Mouse (Mus musculus): Measurements from ENCODE around the gene Ctrl. TPM values are rescaled to one million over a fixed set of nuclear protein-coding genes. Genes with fewer than 3 reads are reported as not detected.
A peak's percentile ranks its signal among the peaks of the same experiment; 100 is the strongest.
"Not testable (repeated sequence)": the region's sequence is repeated elsewhere in the genome, so short reads cannot be mapped to it uniquely, and the experiment has no call there.

Gene Ctrl
- total RNA-seq (2021), result 1 to 10 TPM in 1 of 2 experiments, under 1 TPM in 1; 0.90 to 1.5 TPM

DNA sequence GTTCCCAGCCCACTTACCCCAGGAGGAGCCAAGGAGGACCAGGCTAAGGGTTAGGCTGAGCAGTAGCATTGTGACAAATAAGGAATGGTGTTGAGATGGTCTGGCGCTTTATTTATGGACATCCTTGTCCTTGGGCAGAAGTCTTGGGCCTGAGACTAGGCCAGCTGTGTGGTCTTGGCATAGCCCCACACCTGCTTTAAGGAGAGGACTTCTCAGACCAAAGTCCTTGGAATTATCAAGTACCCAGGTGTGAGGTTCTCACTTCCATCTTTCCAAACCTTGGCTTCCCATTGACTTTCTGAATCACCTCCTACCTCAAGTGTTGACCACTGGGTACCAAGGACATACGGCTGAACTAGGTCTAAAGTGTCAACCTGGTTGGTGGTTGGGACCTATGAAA is at the start of gene Ctrl:
Gene Ctrl (minus strand): TSS at position 101 of the 400 bp plus-strand sequence.
- intact Hi-C loops (cut with DNase I), result loop anchor here (5.0 to 10.0 kb wide), 3 partner anchors 41 to 221 kb away; partner anchors contain the start of genes Cenpt, Nrn1l and Thap11

DNA sequence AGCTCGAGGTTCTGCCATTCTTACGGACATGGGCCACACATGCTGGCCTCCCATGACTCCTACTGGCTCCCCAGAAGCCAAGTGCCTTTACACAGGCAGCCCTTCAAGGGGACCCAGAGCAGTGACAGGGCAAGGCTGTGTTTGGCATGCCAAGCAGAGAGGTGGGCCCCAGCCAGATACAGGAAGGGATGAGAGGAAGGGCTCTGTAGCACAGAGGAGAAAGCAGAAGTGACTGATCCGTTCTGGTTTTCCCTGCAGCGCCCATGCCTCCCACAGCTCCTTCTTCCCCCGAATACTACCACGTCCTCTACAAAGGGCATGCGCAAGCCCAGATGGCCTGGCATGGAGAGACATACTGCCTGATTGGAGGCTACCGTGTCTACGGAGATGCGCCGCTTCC is 49.7 kb upstream of the Ctrl start:
- intact Hi-C loops (cut with DNase I); DNase-seq (ENCODE audit: extremely low spot score in 1 of 2, low spot score in 2 of 2): not testable (repeated sequence)

More for the DNA sequence above, at the start of gene Ctrl:
- no peak for DNase-seq (ENCODE audit: extremely low spot score in 1 of 2, low spot score in 2 of 2)

- intact Hi-C loops (cut with DNase I), result no loop called here
- no peak for DNase-seq (ENCODE audit: extremely low spot score in 1 of 2, low spot score in 2 of 2)
Observed at GRCm38 (mm10) chr8:105981146-105981545, 47.5 kb upstream of the Ctrl start.

DNA sequence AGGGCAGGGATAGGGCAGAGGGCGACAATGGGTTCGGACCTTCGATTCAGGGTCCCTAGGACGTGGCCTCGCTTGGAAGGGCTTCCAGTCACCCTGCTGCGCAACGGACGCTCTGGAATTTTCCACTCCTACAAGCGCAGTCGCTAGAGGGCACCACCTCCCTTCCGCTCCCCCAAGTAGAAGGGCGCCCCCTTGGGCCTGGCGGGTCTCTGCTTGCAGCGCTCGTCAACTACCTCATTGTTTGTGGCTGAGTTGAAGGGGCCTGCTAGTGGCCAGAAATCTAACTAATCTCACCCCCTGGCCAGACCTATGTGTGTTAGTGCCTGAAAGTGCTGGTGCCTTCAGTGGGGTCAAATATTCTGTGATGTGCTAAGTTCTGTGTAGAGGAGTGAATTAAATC is 45.7 kb upstream of the Ctrl start, which contains the start of gene Dpep3:
Gene Dpep3 (minus strand): TSS at position 105 of the 400 bp plus-strand sequence.
- DNase-seq (ENCODE audit: extremely low spot score in 1 of 2, low spot score in 2 of 2), result no peak
- intact Hi-C loops (cut with DNase I), result no loop called here

- no peak for DNase-seq (ENCODE audit: extremely low spot score in 1 of 2, low spot score in 2 of 2)
- intact Hi-C loops (cut with DNase I), result no loop called here
Observed at GRCm38 (mm10) chr8:105975363-105975762, 41.7 kb upstream of the Ctrl start.

DNA sequence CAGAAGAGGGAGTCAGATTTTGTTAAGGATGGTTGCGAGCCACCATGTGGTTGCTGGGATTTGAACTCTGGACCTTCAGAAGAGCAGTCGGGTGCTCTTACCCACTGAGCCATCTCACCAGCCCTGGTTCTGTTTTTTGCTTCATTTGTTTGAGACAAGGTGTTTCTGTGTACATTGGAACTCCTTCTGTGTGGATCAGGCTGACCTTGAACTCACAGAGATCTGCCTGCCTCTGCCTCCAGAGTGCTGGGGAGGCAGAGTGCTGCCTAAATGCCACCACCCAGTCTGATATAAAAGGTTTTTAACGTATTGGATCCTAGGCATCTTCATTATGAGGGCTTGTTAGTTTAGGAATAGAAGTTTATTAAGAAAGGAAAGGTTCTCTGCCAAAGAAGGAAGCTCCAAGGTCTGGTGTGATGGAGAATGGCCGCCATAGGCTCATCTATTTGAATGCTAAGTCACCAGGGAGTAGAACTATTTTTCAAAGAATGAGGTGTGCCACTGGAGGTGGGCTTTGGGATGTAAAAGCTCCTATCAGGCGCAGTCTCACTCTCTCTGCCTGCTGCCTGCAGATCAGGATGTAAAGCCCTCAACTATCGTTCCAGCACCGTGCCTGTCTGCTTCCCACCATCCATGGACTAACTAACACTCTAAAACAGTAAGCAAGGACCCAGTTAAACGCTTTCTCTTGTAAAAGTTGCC is 37.5 kb upstream of the Ctrl start:
- DNase-seq (ENCODE audit: extremely low spot score in 1 of 2, low spot score in 2 of 2), result no peak
- intact Hi-C loops (cut with DNase I), result no loop called here

- intact Hi-C loops (cut with DNase I), result no loop called here
- DNase-seq (ENCODE audit: extremely low spot score in 1 of 2, low spot score in 2 of 2), result no peak
Observed at GRCm38 (mm10) chr8:105969367-105969766, 35.7 kb upstream of the Ctrl start.

DNA sequence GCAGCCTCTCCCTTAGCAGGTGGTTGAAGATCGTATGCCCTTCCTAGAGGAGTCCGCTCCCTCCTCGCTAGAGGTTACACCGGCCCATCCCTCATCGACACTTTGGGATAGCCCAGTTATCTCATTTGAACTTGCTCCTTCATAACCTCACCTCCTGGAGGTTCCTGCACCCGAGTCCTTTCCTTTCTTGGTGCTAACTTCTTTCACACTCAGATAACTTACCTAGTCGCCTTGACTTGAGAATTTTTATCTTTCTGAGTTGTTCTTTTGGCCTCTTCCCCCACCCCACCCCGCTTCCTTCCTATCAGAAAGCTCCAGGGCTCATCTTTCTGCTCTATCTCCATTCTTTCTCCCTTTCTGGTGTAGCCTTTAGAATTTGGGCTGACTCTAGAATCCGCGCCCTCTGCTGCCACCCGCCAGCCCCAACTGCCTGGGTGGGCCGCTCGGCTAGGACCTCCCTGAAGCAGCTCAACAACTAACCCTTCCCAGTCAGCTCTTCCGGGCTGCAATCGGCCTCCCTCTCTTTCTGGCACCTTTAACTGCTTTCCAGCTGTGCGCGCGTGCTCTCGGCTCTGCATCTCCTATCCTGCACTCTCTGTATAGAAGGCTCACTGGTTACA is 33.1 kb upstream of the Ctrl start:
- intact Hi-C loops (cut with DNase I), result no loop called here
- peak in 1 of 2 experiments; percentile 50 for DNase-seq (ENCODE audit: extremely low spot score in 1 of 2, low spot score in 2 of 2)

- intact Hi-C loops (cut with DNase I), result no loop called here
- DNase-seq (ENCODE audit: extremely low spot score in 1 of 2, low spot score in 2 of 2), result peak in 1 of 2 experiments; percentile 89
Observed at GRCm38 (mm10) chr8:105965905-105966341, 32.3 kb upstream of the Ctrl start, which contains the start of gene Slc12a4. Gene Slc12a4 (minus strand): TSS chr8:105966097.

DNA sequence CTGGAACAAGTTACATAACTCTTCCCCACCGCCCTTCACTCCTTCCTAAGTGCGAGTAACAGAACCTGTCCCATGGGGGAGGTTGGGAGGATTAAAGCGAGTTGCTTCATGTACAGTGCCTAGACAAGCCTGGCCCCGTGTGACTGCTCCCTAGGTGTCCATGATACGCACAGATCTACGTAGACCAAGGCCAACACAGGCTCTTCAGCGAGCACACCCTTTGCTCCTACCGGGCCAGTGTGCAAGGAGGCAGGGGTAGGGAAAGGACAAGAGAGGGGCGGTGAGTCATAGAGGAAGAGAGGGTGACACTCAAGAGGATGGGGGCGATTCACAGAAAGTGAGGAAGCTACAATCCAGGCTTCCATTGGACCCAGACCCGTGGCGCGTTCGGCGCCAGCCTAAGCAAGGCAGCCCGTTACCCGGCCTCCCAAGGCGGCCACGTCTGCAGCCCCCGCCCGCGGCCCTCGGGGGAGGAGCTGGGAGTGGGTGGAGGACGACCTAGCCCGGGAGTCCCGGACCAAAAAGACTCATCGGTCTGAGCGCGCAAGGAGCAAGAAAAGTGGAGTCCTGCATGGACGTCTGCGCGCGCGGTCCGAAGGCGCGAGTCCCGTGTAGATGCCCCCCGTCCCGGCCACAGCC is 31.7 kb upstream of the Ctrl start:
- peak in 1 of 2 experiments; percentile 74 for DNase-seq (ENCODE audit: extremely low spot score in 1 of 2, low spot score in 2 of 2)
- intact Hi-C loops (cut with DNase I), result no loop called here

GRCm38 (mm10) chr8:105964506-105965265 is 31.0 kb upstream of the Ctrl start:
- DNase-seq (ENCODE audit: extremely low spot score in 1 of 2, low spot score in 2 of 2), result no peak
- intact Hi-C loops (cut with DNase I), result no loop called here

- intact Hi-C loops (cut with DNase I), result no loop called here
Observed at GRCm38 (mm10) chr8:105961536-105961935, 27.9 kb upstream of the Ctrl start.

DNA sequence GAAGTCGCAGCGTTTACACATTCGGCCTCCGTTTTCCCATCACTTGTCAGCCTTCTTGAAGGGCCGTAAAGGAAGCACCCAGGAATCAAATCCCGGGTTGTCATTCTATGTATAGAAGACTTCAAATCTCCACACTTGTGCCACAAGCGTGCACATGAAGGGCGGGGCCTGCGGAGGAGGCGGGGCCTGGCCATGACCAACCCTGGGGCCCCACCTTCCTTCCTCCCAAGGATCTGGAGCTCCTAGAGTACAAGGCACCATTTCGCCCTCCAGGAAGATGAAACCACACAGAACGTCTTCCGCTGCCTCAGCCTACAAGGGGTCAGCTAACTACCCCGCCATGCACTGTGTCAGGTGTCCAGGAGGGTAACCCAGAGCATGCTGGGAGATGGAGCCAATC is 27.4 kb upstream of the Ctrl start:
- intact Hi-C loops (cut with DNase I), result no loop called here
- no peak for DNase-seq (ENCODE audit: extremely low spot score in 1 of 2, low spot score in 2 of 2)

More at GRCm38 (mm10) chr8:105961536-105961935, 27.9 kb upstream of the Ctrl start:
- no peak for DNase-seq (ENCODE audit: extremely low spot score in 1 of 2, low spot score in 2 of 2)

GRCm38 (mm10) chr8:105959350-105959749 is 25.7 kb upstream of the Ctrl start:
- intact Hi-C loops (cut with DNase I), result no loop called here
- DNase-seq (ENCODE audit: extremely low spot score in 1 of 2, low spot score in 2 of 2), result peak in 1 of 2 experiments; percentile 71

DNA sequence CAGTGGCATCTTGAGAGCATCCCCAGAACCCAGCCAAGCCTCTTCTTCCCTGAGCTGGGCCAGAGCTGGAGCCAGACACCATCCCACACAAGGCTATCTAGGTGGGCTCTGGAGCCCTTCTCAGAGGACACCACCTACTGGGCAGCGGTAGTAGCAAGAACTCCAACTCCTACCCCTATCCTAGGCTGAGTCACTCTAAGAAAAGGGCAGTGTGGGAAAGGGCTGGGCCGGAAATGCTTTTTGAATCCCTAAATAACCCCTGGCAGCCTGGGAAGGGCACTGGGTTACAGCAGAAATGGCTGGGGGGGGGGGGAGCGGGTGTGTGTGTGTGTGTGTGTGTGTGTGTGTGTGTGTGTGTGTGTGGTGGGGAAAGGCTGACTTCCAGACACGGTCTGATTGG is 24.2 kb upstream of the Ctrl start:
- intact Hi-C loops (cut with DNase I), result no loop called here
- peak in 1 of 2 experiments; percentile 61 for DNase-seq (ENCODE audit: extremely low spot score in 1 of 2, low spot score in 2 of 2)

DNA sequence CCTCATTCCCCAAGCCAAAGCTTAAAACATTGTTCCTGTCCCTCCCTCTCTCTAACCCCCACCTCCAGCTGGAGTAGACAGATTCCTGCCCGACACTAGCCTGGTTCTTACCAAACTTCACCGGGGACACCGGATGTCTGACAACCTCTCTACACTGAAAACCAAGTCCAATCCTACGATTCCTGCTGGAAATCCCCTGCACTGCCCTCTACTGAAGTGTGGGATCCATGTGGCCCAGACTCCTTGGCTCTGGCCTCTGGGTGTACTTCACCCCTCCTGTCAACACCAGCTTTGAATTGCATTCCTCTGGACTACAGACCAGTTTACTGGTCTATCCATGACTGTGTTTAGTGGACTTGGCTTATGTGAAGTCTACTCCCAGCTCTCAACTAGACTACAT is 22.9 kb upstream of the Ctrl start:
- intact Hi-C loops (cut with DNase I), result no loop called here
- DNase-seq (ENCODE audit: extremely low spot score in 1 of 2, low spot score in 2 of 2), result no peak

- peak; percentile 61 to 63 for DNase-seq (ENCODE audit: extremely low spot score in 1 of 2, low spot score in 2 of 2)
- intact Hi-C loops (cut with DNase I), result no loop called here
Observed at GRCm38 (mm10) chr8:105951057-105951659, 17.5 kb upstream of the Ctrl start.

- DNase-seq (ENCODE audit: extremely low spot score in 1 of 2, low spot score in 2 of 2), result peak; percentile 58 to 88
- intact Hi-C loops (cut with DNase I), result no loop called here
Observed at GRCm38 (mm10) chr8:105949350-105949749, 15.7 kb upstream of the Ctrl start.
